Mouse (Mus musculus) bone marrow, adult 2 months (tissue): ENCODE data around the gene Diras1.

ENCODE experiments used
- CTCF ChIP-seq: fragments of 200-500 bp; IDR thresholded peaks from 2 replicates; pipeline ENCODE4 v1.5.1; 2011; ENCODE audit warnings: low read length, control low read depth; ENCODE audit not compliant: control insufficient read depth, insufficient read depth
- POLR2A ChIP-seq: fragments of 200-500 bp; IDR thresholded peaks from 2 replicates; pipeline ENCODE4 v1.6.1; 2011; ENCODE audit warnings: low read depth, mild to moderate bottlenecking, control low read depth, low read length, borderline replicate concordance; ENCODE audit not compliant: control insufficient read depth

GRCm38 (mm10) chr10:80993276-80993675 lies 32.2 kb downstream of the Diras1 start:
- TF ChIP-seq CTCF (no peak), POLR2A (no peak)
